Mouse (Mus musculus) testis, postnatal 10 days (tissue): ENCODE measurements at regions not wholly inside any gene's neighbourhood (a gene's known extent, or its start where the extent isn't known, plus 50 kb on each side); places are given as distances from the start of the nearest gene placed in this dataset.

Experiments
- DNase-seq: peaks from one replicate; pipeline ENCODE4 v3.0.0; 2021; ENCODE audit warnings: low spot score

DNA sequence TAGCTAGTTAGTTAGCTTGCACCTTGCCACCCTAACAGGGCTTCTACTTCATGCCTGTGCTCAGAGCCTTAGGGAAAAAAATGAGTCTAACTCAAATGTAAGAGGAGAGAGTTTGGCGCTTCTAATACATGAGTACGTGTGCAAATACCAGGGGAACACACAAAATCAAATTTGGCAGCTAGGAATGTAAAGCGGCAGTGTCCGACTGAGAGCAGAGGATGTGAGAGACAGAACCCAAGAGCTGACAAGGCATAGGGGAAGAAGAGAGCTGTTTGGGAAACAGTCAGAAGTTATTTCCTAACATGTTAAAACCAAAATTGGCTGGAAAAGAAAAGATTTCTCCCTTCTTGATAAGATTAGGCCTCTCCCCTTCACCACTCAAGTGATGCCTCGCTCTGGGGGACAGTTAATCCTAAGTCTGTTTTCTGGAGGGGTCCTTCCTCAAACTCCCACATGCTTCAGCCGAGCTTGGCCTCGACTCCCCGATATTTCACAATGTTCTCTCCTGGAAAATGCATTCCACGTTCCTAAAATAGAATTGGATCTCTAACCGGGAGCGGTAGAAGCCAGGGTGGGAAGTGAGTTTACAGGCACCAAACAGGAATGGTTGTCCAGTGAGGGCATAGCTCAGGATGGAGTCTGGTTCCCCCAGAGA is 229.1 kb downstream of the Maf start:
- DNase-seq = no peak

DNA sequence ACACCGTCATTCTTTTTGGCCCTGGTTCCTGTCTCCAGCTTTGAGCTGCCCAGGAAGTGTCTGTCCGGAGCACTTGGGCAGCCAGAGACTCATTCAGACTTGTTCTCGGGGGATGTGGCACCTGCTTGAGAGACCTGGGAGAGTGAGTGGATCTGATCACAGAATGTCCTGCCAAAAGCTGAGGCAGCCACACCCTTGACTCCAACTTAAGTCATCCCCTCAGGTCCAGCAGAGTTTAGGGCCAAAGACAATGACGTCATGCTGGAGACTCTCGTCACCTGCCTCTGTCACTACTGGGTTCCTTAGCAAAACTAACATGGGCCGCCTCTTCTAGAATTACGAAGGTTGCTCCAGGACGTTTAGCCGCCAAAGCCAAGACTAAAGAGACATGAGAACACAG is 231.5 kb downstream of the Maf start:
- no peak for DNase-seq

GRCm38 (mm10) chr8:115475156-115475555 is 232.4 kb downstream of the Maf start:
- no peak for DNase-seq

GRCm38 (mm10) chr8:115473974-115474373 is 233.6 kb downstream of the Maf start:
- no peak for DNase-seq

DNA sequence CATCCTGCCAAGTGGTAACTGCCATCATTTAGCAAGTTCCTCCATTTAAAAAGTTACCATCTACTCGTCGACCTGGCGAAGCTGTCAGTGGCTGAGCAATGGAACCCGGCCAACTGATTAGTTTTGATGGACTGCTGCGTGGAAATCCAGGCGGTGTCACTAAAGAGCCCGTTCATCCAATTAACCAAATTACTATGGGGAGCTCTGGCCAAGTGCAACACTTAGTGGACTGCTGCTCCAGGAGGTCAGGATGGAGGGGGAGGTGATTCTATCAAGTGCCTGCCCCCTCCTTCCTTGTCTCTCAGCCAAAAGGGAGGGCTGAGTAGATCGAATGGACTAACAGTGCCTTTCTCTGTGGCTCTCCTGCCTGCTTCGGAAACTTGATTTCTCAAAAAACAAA is 241.0 kb downstream of the Maf start:
- DNase-seq = no peak

DNA sequence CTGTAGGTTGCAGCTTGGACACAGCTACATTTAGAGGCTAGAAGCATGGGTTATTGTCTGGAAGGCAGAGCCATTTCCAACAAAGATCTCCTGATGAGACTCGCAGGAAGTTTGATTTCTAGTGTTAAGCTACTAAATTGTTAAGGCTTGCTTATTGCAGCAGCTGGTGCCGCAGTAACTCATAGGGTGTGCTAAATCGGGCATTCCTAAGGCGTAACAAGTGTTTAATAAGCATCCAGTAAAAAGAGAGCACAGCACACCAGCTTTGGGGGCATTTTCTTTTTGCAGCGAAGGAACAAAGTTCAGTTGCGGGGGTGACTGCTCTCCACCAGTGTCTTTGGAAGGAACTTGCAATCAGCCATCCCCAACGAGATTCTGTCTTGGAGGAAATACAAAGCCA is 241.5 kb downstream of the Maf start:
- DNase-seq = no peak

DNA sequence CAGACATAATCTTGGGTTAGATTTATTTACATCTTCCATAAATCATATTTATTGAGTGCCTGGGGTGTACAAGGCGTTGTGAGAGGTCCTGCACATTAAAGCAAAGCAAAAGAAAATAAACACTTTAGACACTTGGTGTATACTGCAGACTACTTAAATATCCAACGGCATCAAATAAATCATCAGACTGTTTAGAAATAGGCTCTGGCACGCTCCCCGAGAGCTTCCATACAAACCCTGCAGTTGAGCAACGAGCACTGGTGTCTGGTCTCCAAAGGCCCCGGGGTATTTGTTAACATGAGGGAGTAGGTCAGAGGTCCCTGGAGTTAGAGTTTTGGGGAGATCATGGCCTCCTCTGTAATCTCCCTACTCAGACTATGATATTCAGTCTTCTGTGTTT is 244.9 kb downstream of the Maf start:
- no peak for DNase-seq

- DNase-seq = no peak
Measured at GRCm38 (mm10) chr8:115458119-115458518, 249.5 kb downstream of the Maf start.

- DNase-seq = no peak
Measured at GRCm38 (mm10) chr8:115450789-115451188, 256.8 kb downstream of the Maf start.

GRCm38 (mm10) chr8:115448367-115448766 is 259.2 kb downstream of the Maf start:
- DNase-seq = no peak

GRCm38 (mm10) chr8:115444519-115444918 is 263.1 kb downstream of the Maf start:
- no peak for DNase-seq

GRCm38 (mm10) chr8:115441943-115442550 is 265.5 kb downstream of the Maf start:
- no peak for DNase-seq

DNA sequence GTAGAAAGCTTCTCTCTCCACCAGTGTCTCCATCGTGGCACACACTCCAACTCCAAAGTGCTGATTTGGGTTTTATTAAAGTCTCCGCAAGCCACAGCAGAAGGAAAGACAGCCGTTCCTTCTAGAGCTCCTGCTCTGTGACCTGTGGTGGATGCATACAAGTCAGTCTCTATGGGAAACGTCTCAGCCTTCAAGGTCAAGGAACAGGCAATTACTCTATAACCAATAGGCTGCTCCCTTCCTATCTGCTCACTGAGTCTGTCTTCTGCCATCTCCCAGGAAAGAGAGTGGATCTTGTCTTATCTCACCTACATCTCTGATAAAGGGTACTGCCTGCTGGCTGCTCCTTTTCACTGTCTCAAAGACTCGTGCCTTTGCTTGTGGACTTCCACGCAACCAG is 266.3 kb downstream of the Maf start:
- DNase-seq = no peak

DNA sequence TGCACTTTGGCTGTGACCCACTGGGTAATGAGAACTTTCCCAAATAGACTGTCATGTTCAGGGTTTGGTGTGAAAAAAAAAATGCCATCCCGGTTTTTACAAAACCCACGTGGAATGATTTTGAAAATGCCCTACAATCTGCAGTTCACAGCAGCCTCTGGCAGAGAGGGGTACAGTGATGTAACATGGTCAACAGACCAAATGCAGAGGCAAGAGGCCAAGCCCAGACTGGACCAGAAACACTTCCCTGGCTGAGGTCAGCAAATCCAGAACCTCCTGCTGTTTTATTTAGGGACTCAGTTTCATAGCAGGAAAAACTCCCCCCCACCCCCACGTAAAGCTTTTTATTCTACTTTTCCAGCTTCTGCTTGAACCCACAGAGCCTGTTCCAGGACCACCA is 267.4 kb downstream of the Maf start:
- DNase-seq = no peak

DNA sequence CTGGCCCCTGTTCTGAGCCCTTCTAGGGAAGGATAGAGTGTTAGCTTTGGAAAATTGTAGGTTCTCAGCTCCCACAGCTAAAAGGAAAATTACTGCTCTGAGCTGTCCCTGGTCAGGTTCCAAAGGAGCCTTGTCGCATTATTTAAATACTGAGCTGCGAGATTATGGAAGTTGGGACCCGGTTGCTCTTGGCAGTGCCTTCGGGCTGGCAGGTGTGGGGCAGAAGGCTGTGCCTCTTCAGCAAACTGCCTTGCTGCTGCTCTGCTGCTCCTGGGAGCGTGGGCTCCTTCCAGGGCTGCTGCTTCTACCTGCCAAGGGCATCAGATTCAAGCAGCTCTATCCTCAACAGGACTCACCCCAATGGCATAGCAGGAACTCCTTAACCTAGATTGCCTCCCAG is 268.1 kb downstream of the Maf start:
- DNase-seq = no peak

GRCm38 (mm10) chr8:115437956-115438355 is 269.6 kb downstream of the Maf start:
- no peak for DNase-seq

GRCm38 (mm10) chr8:115436356-115436721 is 271.3 kb downstream of the Maf start:
- DNase-seq = no peak

DNA sequence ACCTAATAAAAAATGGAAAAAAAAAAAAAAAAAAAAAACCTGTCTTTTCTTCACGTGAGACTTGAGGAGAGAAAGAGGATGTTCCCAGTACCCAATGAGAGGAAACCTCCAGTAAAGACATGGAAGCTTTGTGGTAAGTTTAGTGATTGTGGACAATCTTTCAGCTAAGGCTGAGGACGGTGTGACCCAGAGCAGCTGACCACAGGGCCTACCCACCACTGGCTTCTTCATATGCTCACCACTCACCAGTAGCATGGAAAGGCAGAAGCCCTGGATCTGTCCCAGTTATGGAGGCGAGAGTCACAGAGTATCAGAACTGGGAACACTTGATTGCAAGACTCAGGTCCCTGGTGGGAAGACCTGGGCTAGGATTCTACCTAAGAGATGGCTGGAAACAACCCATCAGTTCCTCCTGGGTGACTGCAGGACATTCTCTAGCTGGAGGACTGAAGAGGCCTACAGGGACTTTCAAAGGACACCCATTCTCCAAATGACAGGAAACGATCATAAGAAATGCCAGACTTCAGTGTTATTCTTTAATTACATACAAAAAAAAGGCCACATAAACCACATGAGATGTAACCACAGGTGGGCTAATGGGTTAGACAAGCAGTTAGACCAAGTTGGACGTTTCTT is 271.8 kb downstream of the Maf start:
- no peak for DNase-seq

DNA sequence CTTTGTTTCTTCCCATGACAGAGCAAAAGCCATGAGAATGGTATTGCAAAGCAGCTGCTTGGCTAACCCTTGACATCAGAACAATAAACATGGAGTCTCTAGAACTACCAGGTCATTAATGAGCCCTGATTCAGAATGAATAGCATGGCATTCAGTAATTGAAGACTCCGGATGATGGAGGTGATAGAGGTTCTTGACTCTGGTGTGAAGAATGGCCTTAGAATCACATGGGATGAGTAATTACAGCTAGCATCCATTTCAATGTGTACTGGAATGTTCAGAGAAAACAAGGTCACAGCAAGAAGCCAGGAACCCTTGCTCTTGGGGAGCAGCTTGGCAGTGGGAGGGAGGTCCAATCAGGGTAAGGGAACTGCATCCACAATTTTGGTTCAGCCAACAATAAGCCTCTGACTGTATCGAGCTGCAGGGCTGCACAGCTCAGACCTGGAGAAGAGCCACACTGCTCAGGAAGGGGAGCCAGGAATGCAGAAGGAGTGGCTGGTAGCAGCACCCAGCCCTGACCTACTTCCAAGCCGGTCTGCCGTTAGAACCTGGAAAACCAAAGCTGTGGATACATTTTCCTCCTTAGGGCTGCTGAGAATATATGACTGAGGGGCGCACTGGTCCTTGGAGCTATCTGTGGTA is 275.1 kb downstream of the Maf start:
- peak; percentile 44 for DNase-seq

DNA sequence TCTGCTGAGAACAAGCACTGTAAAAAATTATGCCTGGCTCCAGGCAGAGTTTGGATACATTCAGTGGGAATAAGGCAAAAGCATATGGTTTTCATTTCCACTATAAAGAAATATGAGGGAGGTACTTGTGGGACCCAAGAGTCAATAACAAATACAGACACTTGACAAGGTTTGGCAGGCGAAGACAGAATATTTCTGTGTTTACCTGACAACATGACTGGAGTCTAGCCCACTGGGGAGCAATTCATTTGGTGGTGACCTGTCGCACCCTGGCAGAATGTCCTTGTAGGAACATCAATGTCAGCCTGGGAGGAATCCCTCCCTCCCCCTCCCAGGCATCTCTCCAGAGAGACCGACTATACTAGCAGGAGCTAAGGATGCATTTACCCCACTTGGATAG is 276.8 kb downstream of the Maf start:
- DNase-seq = no peak

DNA sequence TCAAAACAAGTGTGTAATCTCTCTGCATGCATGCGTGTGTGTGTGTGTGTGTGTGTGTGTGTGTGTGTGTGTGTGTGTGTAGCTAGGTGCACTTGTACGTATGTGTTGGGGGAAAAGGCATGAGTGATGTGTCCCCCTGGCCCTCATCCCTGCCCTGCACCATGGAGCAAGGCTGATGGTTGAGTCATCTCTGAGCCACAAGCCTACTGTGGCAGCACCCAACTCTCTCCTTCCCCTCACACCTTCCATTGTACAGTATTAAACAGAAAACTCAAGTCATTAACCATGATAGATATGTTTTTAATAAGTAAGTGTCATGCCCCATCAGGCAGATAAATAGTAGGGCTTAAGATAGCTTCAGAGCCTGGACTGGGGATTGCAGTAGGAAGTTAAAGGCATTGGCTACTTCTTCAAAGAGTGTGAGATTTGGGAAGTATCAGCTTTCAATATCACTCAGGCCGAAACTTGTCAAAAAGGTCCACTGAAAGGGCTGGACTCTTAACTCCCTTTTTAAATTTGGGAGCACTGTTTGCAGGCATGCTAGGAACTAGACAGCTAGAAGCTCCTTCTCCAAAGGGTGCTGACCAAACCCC is 278.2 kb downstream of the Maf start:
- DNase-seq = no peak

DNA sequence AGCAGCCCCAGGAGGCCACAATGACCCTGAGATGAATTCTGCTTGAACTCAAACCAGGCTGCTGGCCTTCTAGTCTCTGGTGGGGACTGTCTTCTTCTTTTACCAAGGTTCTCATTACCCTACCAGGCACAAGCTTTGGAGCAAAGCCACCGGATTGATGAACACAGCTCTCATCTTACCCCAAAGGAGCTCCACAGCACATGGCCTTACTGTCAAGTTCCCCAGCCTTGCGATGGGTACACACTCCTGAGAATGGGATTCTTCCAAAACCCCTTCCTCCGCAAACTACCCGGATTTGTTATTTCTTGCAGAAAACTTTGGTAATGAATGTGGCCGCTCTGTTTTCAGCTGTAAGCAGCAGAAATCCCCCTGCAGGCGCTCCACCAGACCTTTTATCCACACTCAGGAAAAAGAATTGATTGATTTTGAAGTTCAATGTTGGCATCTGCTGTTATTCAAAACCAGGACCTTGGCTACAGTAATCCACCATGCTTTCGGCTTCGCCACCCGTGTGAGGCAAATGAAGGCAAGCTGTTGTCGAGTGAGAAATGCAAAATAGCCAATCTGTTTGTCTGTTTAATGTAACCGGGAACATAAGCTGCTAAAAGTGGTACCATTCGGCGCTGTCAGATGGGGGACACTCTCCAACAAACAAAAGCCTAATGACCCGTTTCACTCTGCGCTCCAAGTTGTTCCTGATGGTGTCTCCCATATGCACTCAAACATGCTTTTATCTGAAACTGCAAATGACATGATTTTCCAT is 278.9 kb downstream of the Maf start:
- no peak for DNase-seq
